ENCODE assay signal across 15 mouse cellular contexts in the genomic region with DNA sequence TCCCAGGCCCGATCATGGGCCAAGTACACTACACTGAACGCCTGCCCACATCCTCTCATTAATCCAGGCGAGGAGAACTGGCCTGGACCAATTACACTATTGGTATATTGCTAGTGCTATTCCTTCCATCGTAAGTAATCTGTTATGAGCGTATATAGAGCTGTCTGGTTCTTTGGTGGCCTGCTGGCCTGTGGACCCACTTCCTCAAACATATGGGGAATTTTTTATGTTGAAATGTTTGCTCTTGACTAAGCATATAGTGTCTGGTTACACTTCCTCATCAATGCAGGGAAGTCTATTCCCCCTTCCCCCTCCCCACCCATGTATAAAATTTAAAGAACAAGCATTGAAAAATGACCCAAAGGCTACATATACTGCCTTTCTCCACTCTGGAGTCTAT. TPM values are rescaled to one million over a fixed set of nuclear protein-coding genes. Genes with fewer than 3 reads are reported as not detected.
DNase-seq lines count a peak whose midpoint lies in the region; ATAC-seq and TF ChIP-seq lines count a peak whose summit lies in the region.
"Had no signal": no experiment of that assay in that cellular context is flagged by ENCODE, and none has a peak within 500 bp of the region (broad histone marks: within the 10 kb centered on the region; RNA-seq: fewer than 3 reads in every experiment).

No protein-coding gene starts in this region.

- peak; percentile 58 for ATAC-seq in lung, embryonic 16.5 days (ENCODE audit: low read depth)
- ATAC-seq in G1E (ENCODE audit: extremely low read depth, insufficient number of reproducible peaks, low FRiP score, poor library complexity, severe bottlenecking), result peak; percentile 58
- ATAC-seq in intestine, embryonic 15.5 days, result peak; percentile 65
- peak; percentile 66 for ATAC-seq in monocyte, adult 5-6 weeks (replicated peaks; ENCODE audit: insufficient number of reproducible peaks, low FRiP score, low TSS enrichment, poor library complexity, severe bottlenecking)
- ATAC-seq: forebrain, embryonic 15.5 days; midbrain, embryonic 15.5 days had no signal

- H3K4me1 ChIP-seq in lung, embryonic 16.5 days (replicated peaks; ENCODE audit: control insufficient read depth, insufficient read depth, low read length), result no peaks in the 10 kb centered on the region
- peaks cover 2% of the 10 kb centered on the region; the same call in 1 of the 2 replicates for H3K4me1 ChIP-seq in lung, adult 2 months (ENCODE audit: control insufficient read depth, insufficient read depth, low read length)
- peaks cover 54% of the 10 kb centered on the region for H3K4me1 ChIP-seq in G1E (ENCODE audit: insufficient read depth, low read depth, low read length)
- H3K4me1 ChIP-seq in intestine, embryonic 15.5 days (replicated peaks), result no peaks in the 10 kb centered on the region
- H3K4me1 ChIP-seq: forebrain, embryonic 15.5 days; hindbrain, embryonic 15.5 days; limb, embryonic 12.5 days; midbrain, embryonic 15.5 days had no signal

- TF ChIP-seq CTCF in lung, adult 2 months (IDR thresholded peaks at IDR 0.05; ENCODE audit: insufficient read depth, low read length), result no peak
- TF ChIP-seq CTCF in G1E (IDR thresholded peaks at IDR 0.05; ENCODE audit: low read depth, low read length), result no peak

- 63% methylated on average over 5 of the region's 5 CpGs for whole genome bisulfite sequencing in lung, embryonic 16.5 days
- WGBS in lung, adult 2 months, result 67% methylated on average over 5 of the region's 5 CpGs
- 60% methylated on average over 5 of the region's 5 CpGs for WGBS in intestine, embryonic 15.5 days

- H3K27ac ChIP-seq in lung, embryonic 16.5 days (ENCODE audit: low read length), result peak overlapping the region; percentile 62
- no peak overlapping the region for H3K27ac ChIP-seq in intestine, embryonic 15.5 days
- H3K27ac ChIP-seq: forebrain, embryonic 15.5 days; hindbrain, embryonic 15.5 days; limb, embryonic 12.5 days; midbrain, embryonic 15.5 days had no signal

- no peak overlapping the region for H3K4me2 ChIP-seq in lung, embryonic 16.5 days (ENCODE audit: low read depth, low read length)
- no peak overlapping the region for H3K4me2 ChIP-seq in intestine, embryonic 15.5 days (replicated peaks)
- H3K4me2 ChIP-seq: forebrain, embryonic 15.5 days; hindbrain, embryonic 15.5 days; limb, embryonic 12.5 days; midbrain, embryonic 15.5 days had no signal

- H3K9me3 ChIP-seq in lung, embryonic 16.5 days (ENCODE audit: control insufficient read depth, low read length), result peaks cover 4% of the 10 kb centered on the region
- peaks cover 5% of the 10 kb centered on the region for H3K9me3 ChIP-seq in G1E (replicated peaks)
- H3K9me3 ChIP-seq in intestine, embryonic 15.5 days, result no peaks in the 10 kb centered on the region
- H3K9me3 ChIP-seq: forebrain, embryonic 15.5 days; hindbrain, embryonic 15.5 days; limb, embryonic 12.5 days; midbrain, embryonic 15.5 days had no signal

- H3K9ac ChIP-seq in lung, embryonic 16.5 days (ENCODE audit: low read length), result no peak overlapping the region
- no peak overlapping the region for H3K9ac ChIP-seq in intestine, embryonic 15.5 days
- H3K9ac ChIP-seq: forebrain, embryonic 15.5 days; hindbrain, embryonic 15.5 days; limb, embryonic 12.5 days; midbrain, embryonic 15.5 days had no signal

- H3K27me3 ChIP-seq in lung, embryonic 16.5 days (ENCODE audit: control insufficient read depth, insufficient read depth, low read depth, low read length), result no peaks in the 10 kb centered on the region
- peaks cover 2% of the 10 kb centered on the region; the same call in 1 of the 2 replicates for H3K27me3 ChIP-seq in G1E (ENCODE audit: insufficient read depth, low read length)
- H3K27me3 ChIP-seq in intestine, embryonic 15.5 days (replicated peaks), result no peaks in the 10 kb centered on the region
- H3K27me3 ChIP-seq: forebrain, embryonic 15.5 days; hindbrain, embryonic 15.5 days; limb, embryonic 12.5 days; midbrain, embryonic 15.5 days had no signal

- DNase-seq in lung, adult 2 months, result no peak
- DNase-seq in G1E (ENCODE audit: low spot score), result no peak
- no peak for DNase-seq in left cerebral cortex, postnatal 10 days (ENCODE audit: extremely low spot score in 1 of 2, low spot score in 2 of 2)
- DNase-seq in kidney, adult 18-20 months, result no peak
- DNase-seq in adrenal gland, postnatal 14 days, result no peak
- DNase-seq: cerebellum, postnatal 14 days; gastrocnemius, postnatal 36 days; kidney, postnatal 10 days had no signal

- no peak for TF ChIP-seq POLR2A in lung, adult 2 months (IDR thresholded peaks at IDR 0.05; ENCODE audit: borderline replicate concordance, extremely low read depth, low read depth, low read length)

- no peaks in the 10 kb centered on the region for H3K36me3 ChIP-seq in lung, embryonic 16.5 days (ENCODE audit: control insufficient read depth, insufficient read depth, low read length)
- no peaks in the 10 kb centered on the region for H3K36me3 ChIP-seq in G1E (replicated peaks)
- no peaks in the 10 kb centered on the region for H3K36me3 ChIP-seq in intestine, embryonic 15.5 days
- H3K36me3 ChIP-seq: forebrain, embryonic 15.5 days; hindbrain, embryonic 15.5 days; limb, embryonic 12.5 days; midbrain, embryonic 15.5 days had no signal

- intact Hi-C loops in left cerebral cortex, postnatal 10 days (cut with DNase I), result no loop called here

- no peak overlapping the region for H3K4me3 ChIP-seq in lung, embryonic 16.5 days (ENCODE audit: low read length)
- H3K4me3 ChIP-seq in lung, adult 2 months (replicated peaks; ENCODE audit: extremely low read depth, low read depth, low read length), result no peak overlapping the region
- H3K4me3 ChIP-seq in G1E (ENCODE audit: low read depth, low read length), result no peak overlapping the region
- H3K4me3 ChIP-seq in intestine, embryonic 15.5 days (replicated peaks), result no peak overlapping the region
- H3K4me3 ChIP-seq: forebrain, embryonic 15.5 days; hindbrain, embryonic 15.5 days; limb, embryonic 12.5 days; midbrain, embryonic 15.5 days had no signal

RNA-seq across cellular contexts. Expression of a gene that starts 24.8 kb away (rescaled TPM):
- 53.7 and 54.1 TPM in 2 replicates for polyA plus RNA-seq in lung, embryonic 16.5 days (2015; fragmentation: Nextera tagmentation; extraction: Ambion mirVana)
- polyA plus RNA-seq in lung, adult 2 months (2012; rRNA removed), result 32.4 and 37.9 TPM in 2 replicates
- total RNA-seq in G1E (2014; fragmentation: Nextera tagmentation), result 30.8 and 38.9 TPM in 2 replicates
- 17.3 and 20.8 TPM in 2 replicates for total RNA-seq in G1E (2017)
- 20.0 and 25.3 TPM in 2 replicates for polyA plus RNA-seq in G1E (2012)
- polyA plus RNA-seq in intestine, embryonic 15.5 days (2015; fragmentation: Nextera tagmentation; extraction: Ambion mirVana), result 76.4 and 90.6 TPM in 2 replicates
- total RNA-seq in monocyte, adult 5-6 weeks (2017), result 28.8 to 49.4 TPM (median 38.9 TPM) in 3 replicates
- 10 to 100 TPM; 74.8 to 82.0 TPM for total RNA-seq in left cerebral cortex, postnatal 10 days (2021)
- total RNA-seq in adrenal gland, postnatal 14 days (2021), result 27.7 and 30.8 TPM in 2 replicates

RNA-seq across cellular contexts. Expression of a gene that starts 37.0 kb away (rescaled TPM):
- 65.0 and 69.3 TPM in 2 replicates for polyA plus RNA-seq in lung, embryonic 16.5 days (2015; fragmentation: Nextera tagmentation; extraction: Ambion mirVana)
- 25.0 and 29.7 TPM in 2 replicates for polyA plus RNA-seq in lung, adult 2 months (2012; rRNA removed)
- total RNA-seq in G1E (2014; fragmentation: Nextera tagmentation) (73.0 and 103 TPM in 2 replicates), G1E (2017) (65.5 and 72.3 TPM in 2 replicates)
- polyA plus RNA-seq in G1E (2012), result 15.1 and 16.2 TPM in 2 replicates
- polyA plus RNA-seq in intestine, embryonic 15.5 days (2015; fragmentation: Nextera tagmentation; extraction: Ambion mirVana), result 40.1 and 42.0 TPM in 2 replicates
- 91.0 to 131 TPM (median 108 TPM) in 3 replicates for total RNA-seq in monocyte, adult 5-6 weeks (2017)
- 10 to 100 TPM; 68.8 to 75.0 TPM for total RNA-seq in left cerebral cortex, postnatal 10 days (2021)
- 80.3 and 82.7 TPM in 2 replicates for total RNA-seq in adrenal gland, postnatal 14 days (2021)
